Mouse (Mus musculus) intestine, postnatal 0 days (tissue): ENCODE measurements around the gene Glmp. TPM values are rescaled to one million over a fixed set of nuclear protein-coding genes. Genes with fewer than 3 reads are reported as not detected.
A peak's percentile ranks its signal among the peaks of the same experiment; 100 is the strongest.
"Not testable (repeated sequence)": the region's sequence is repeated elsewhere in the genome, so short reads cannot be mapped to it uniquely, and the experiment has no call there.

Source experiments
- ATAC-seq: fragments of 200-750 bp; cut with Nextera tagmentation; 2 replicates; pipeline ENCODE4 v1.8.0; 2017; ENCODE audit warnings: mild to moderate bottlenecking, moderate TSS enrichment, moderate library complexity
- H3K27ac ChIP-seq: fragments of 300-500 bp; sonication (generic); 2 replicates; pipeline ENCODE4 v1.5.1; 2014; ENCODE audit warnings: mild to moderate bottlenecking, low read depth, low read length, moderate library complexity
- H3K27me3 ChIP-seq: fragments of 300-500 bp; sonication (generic); replicated peaks from 2 replicates; pipeline ENCODE4 v1.6.1; 2014; ENCODE audit warnings: low read length, mixed read lengths; ENCODE audit not compliant: control insufficient read depth, insufficient read depth
- H3K36me3 ChIP-seq: fragments of 300-500 bp; sonication (generic); 2 replicates; pipeline ENCODE4 v1.6.1; 2014; ENCODE audit warnings: mild to moderate bottlenecking, moderate library complexity; ENCODE audit not compliant: control insufficient read depth, insufficient read depth
- H3K4me1 ChIP-seq: fragments of 300-500 bp; sonication (generic); replicated peaks from 2 replicates; pipeline ENCODE4 v1.6.1; 2014; ENCODE audit warnings: antibody characterized with exemption, low read length, mixed read lengths; ENCODE audit not compliant: control insufficient read depth, insufficient read depth
- H3K4me2 ChIP-seq: fragments of 300-500 bp; sonication (generic); replicated peaks from 2 replicates; pipeline ENCODE4 v1.6.1; 2014; ENCODE audit warnings: low read depth, mild to moderate bottlenecking, moderate library complexity
- H3K4me3 ChIP-seq: fragments of 300-500 bp; sonication (generic); 2 replicates; pipeline ENCODE4 v1.5.1; 2014; ENCODE audit warnings: low read depth, low read length
- H3K9ac ChIP-seq: fragments of 300-500 bp; sonication (generic); 2 replicates; pipeline ENCODE4 v1.6.1; 2014; ENCODE audit warnings: mild to moderate bottlenecking, low read depth, low read length
- H3K9me3 ChIP-seq: fragments of 300-500 bp; sonication (generic); 2 replicates; pipeline ENCODE4 v1.6.1; 2016; ENCODE audit warnings: mixed run types; ENCODE audit not compliant: control insufficient read depth
- CTCF ChIP-seq: sonication (generic); IDR thresholded peaks from 2 replicates; pipeline ENCODE4 v1.5.1; 2016; ENCODE audit warnings: low read depth, mild to moderate bottlenecking, control low read depth, antibody characterized with exemption, moderate library complexity
- WGBS: fragments of 180-500 bp; shearing (Covaris S2); extraction: QIAGEN DNeasy Blood & Tissue Kit; methylation state at CpG from one replicate; pipeline ENCODE4 v1.1.7; 2014; 5-methylcytosine and 5-hydroxymethylcytosine counted together
- polyA plus RNA-seq: library from polyadenylated mRNA; unstranded; fragments of >200 nt; fragmentation: Nextera tagmentation; extraction: Ambion mirVana; gene quantifications from 2 replicates; pipeline ENCODE4 v1.2.1, GENCODE M21; 2015

The Glmp gene
- polyA plus RNA-seq, 1 experiment from 2014 or later, result 589 TPM

GRCm38 (mm10) chr3:88363700-88364099 lies 38.9 kb downstream of the Glmp start:
- no peak overlapping the region for H3K4me3 ChIP-seq
- H3K4me2 ChIP-seq, result no peak overlapping the region
- H3K9me3 ChIP-seq, result no peaks in the 10 kb centered on the region
- H3K36me3 ChIP-seq, result peaks cover 40% of the 10 kb centered on the region
- WGBS, result 30% methylated on average over 4 of the region's 4 CpGs
- ATAC-seq, result 0 out of 2 replicates have a peak, but pooled peaks have one; percentile 31
- no peaks in the 10 kb centered on the region for H3K4me1 ChIP-seq
- no peak for TF ChIP-seq CTCF
- no peak overlapping the region for H3K9ac ChIP-seq
- no peak overlapping the region for H3K27ac ChIP-seq
- peaks cover 21% of the 10 kb centered on the region for H3K27me3 ChIP-seq

GRCm38 (mm10) chr3:88364337-88364736 lies 39.5 kb downstream of the Glmp start, which contains the start of gene Paqr6:
Paqr6 (plus strand) TSS chr3:88364584.
- TF ChIP-seq CTCF, result no peak
- Histone ChIP-seq H3K9me3 (no peaks in the 10 kb centered on the region), H3K4me1 (no peaks in the 10 kb centered on the region), H3K27ac (no peak within 1 kb of the TSS), H3K9ac (no peak within 1 kb of the TSS), H3K4me2 (peak within 1 kb of the TSS; percentile 45), H3K36me3 (peaks cover 33% of the 10 kb centered on the region), H3K27me3 (peaks cover 21% of the 10 kb centered on the region), H3K4me3 (0 out of 2 replicates have a peak within 1 kb of the TSS, but pooled peaks have one; percentile 13)
- no peak for ATAC-seq
- 6% methylated on average over 16 of the region's 16 CpGs for WGBS

GRCm38 (mm10) chr3:88365705-88366361 lies 41.0 kb downstream of the Glmp start:
- Histone ChIP-seq H3K4me3 (no peak overlapping the region), H3K27ac (no peak overlapping the region), H3K4me2 (no peak overlapping the region), H3K36me3 (peaks cover 18% of the 10 kb centered on the region), H3K9me3 (0 out of 2 replicates have a peak, but pooled peaks cover 5% of the 10 kb centered on the region), H3K27me3 (peaks cover 21% of the 10 kb centered on the region), H3K9ac (no peak overlapping the region), H3K4me1 (no peaks in the 10 kb centered on the region)
- ATAC-seq, result no peak
- TF ChIP-seq CTCF, result peak; percentile 12; the same call in 1 of the 2 replicates
- WGBS, result 51% methylated on average over 34 of the region's 34 CpGs

- H3K4me3 ChIP-seq, H3K9ac ChIP-seq, H3K36me3 ChIP-seq, H3K4me1 ChIP-seq, H3K27ac ChIP-seq, H3K9me3 ChIP-seq: not testable (repeated sequence)
- ATAC-seq, result peak; percentile 56
- Histone ChIP-seq H3K27me3 (peaks cover 21% of the 10 kb centered on the region), H3K4me2 (peak overlapping the region; percentile 48)
- WGBS, result 6% methylated on average over 19 of the region's 22 CpGs
Observed at GRCm38 (mm10) chr3:88366830-88367428, 42.1 kb downstream of the Glmp start.

GRCm38 (mm10) chr3:88367517-88367916 lies 42.7 kb downstream of the Glmp start:
- not testable (repeated sequence) for H3K27ac ChIP-seq, H3K4me1 ChIP-seq, ATAC-seq, H3K4me3 ChIP-seq, H3K36me3 ChIP-seq, H3K9me3 ChIP-seq, H3K9ac ChIP-seq
- Histone ChIP-seq H3K4me2 (peak overlapping the region; percentile 48; the same call in 1 of the 2 replicates), H3K27me3 (peaks cover 21% of the 10 kb centered on the region)
- 42% methylated on average over 3 of the region's 7 CpGs for WGBS

GRCm38 (mm10) chr3:88368511-88368910 lies 43.7 kb downstream of the Glmp start:
- not testable (repeated sequence) for ATAC-seq, H3K9ac ChIP-seq, H3K4me1 ChIP-seq, H3K27ac ChIP-seq, H3K36me3 ChIP-seq, H3K4me3 ChIP-seq, H3K9me3 ChIP-seq, H3K4me2 ChIP-seq
- H3K27me3 ChIP-seq, result peaks cover 21% of the 10 kb centered on the region
- WGBS, result 87% methylated on average over 7 of the region's 7 CpGs

- 88% methylated on average over 9 of the region's 9 CpGs for WGBS
- not testable (repeated sequence) for H3K4me1 ChIP-seq, H3K9me3 ChIP-seq, H3K27ac ChIP-seq, H3K4me2 ChIP-seq, H3K9ac ChIP-seq, H3K4me3 ChIP-seq, H3K27me3 ChIP-seq, ATAC-seq, H3K36me3 ChIP-seq
Observed at GRCm38 (mm10) chr3:88372643-88373042, 47.8 kb downstream of the Glmp start, which contains the start of gene Bglap3. Bglap3 (minus strand) TSS chr3:88372743.

DNA sequence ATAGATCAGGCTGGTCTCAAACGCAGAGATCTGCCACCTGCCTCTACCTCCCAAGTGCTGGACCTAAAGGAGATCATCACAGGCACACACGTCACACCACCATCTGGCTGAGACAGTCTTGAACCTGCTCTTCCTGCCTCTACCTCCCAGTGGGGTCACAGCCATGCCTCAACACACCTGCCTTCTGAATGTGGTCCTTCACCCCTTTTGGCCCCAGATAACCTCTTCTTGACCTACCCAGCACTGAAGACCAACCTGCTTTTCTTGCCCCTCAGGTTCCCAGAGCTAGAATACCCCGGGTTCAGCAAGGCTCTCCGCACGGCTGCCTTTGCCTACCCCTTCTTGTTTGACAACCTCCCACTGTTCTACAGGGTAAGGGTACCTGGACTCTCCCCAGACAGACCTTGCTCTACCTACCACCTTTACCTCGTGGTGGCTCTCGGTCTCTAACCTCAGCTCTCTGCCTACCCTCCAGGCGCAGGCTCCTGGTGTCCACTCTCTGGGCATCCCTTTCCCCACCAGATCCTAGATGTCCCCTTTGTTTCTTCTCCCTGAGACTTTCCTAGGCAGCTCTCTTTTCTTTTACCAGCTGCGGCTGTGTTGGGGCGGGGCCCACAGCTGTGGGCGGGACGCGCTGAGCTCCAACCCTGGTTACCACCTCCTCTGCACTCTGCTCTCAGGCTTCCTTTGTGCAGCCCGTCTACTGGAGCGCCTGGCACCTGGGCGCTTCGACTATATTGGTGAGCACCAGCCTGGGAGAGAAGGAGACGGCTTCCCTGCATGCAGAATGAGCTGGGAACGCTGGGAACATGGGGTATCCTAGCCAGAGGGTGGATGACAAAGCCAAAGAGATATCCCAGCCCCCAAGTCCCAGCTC lies 51.2 kb downstream of the Glmp start:
- not testable (repeated sequence) for H3K9ac ChIP-seq, H3K27ac ChIP-seq, H3K4me1 ChIP-seq, H3K9me3 ChIP-seq, H3K36me3 ChIP-seq, H3K4me3 ChIP-seq, H3K27me3 ChIP-seq
- ATAC-seq, result peak; percentile 77
- H3K4me2 ChIP-seq, result peak overlapping the region; percentile 44
- 10% methylated on average over 16 of the region's 19 CpGs for WGBS
